Mouse (Mus musculus): Measurements from ENCODE around the gene Rftn1. TPM values are rescaled to one million over a fixed set of nuclear protein-coding genes. Genes with fewer than 3 reads are reported as not detected.

Gene Rftn1
- total RNA-seq, 1 experiment from 2014 or later: 68.2 TPM

Other genes with a start within 250 kb of the Rftn1 start
- not detected in 3 replicates for gene Dazl, start 103.0 kb upstream of the Rftn1 start, total RNA-seq (2017)

Data from monocyte, adult 5-6 weeks (primary cell).